Mouse (Mus musculus): ENCODE data around the gene Fam234a.

GRCm38 (mm10) chr17:26168039-26168438 is 76.0 kb downstream of the Fam234a start:
- TF ChIP-seq POLR2A (IDR thresholded peaks at IDR 0.05; ENCODE audit: low read depth, low read length) (no peak), CTCF (IDR thresholded peaks at IDR 0.05; ENCODE audit: extremely low read depth, insufficient read depth, insufficient read length, insufficient replicate concordance) (no peak)
